Mouse (Mus musculus): ENCODE data around the gene Cts8.

The Cts8 gene

GRCm38 (mm10) chr13:61255258-61255657 is at the start of gene Cts8:
TSS of gene Cts8 (minus strand) at chr13:61255358.
- DNase-seq, result no peak

- no peak for DNase-seq
These were observed 33.6 kb upstream of the Cts8 start, which contains the start of gene Gm49398 for GRCm38 (mm10) chr13:61288739-61289138. TSS of gene Gm49398 (minus strand) at chr13:61288839.

GRCm38 (mm10) chr13:61241076-61241947 is 13.8 kb downstream of the Cts8 start:
- no peak for DNase-seq

- DNase-seq, result no peak
These were observed 51.8 kb downstream of the Cts8 start, which contains the start of gene Cts6 for GRCm38 (mm10) chr13:61203310-61203709. TSS of gene Cts6 (minus strand) at chr13:61203410.
